Mouse (Mus musculus): ENCODE data around the gene Fam193a.

Fam193a gene

DNA sequence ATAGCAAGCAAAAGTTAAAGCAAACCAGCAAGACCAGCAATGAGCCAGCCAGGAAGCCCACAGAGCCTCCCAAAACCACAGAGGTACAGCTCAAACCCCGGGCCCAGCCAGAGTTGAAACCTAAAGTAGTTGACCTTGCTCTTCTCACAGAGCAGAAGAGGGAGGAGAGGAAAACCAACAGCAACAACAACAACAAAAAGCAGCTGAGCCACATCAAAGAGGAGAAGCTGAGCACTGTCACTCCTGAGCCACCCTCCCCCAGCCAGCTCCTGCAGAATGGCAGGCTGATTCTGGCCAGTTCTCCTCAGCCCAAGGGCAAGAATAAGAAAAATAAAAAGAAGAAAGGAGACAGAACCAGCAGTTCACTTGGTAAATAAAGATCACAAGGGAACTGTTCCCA lies 96.3 kb downstream of the Fam193a start:
- DNase-seq, result no peak

DNA sequence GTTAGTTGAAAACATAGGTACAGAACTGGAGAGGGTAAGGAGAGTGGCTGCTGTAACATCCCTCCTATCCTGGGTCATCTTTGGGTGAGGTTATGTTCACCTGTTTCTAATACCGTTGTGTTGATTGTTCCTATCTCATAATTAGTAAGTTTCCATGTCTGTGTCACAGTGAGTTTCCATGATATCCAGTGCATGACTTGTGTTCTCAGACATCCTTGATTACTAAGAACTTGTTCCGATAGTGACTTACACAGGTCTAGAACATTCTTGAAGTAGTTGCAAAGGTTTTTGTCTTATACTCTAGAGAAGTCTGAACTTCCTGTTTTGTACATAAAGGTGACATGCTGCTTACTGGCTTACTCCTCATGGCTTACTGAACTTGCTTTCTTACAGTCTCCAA lies 96.9 kb downstream of the Fam193a start:
- no peak for DNase-seq

DNA sequence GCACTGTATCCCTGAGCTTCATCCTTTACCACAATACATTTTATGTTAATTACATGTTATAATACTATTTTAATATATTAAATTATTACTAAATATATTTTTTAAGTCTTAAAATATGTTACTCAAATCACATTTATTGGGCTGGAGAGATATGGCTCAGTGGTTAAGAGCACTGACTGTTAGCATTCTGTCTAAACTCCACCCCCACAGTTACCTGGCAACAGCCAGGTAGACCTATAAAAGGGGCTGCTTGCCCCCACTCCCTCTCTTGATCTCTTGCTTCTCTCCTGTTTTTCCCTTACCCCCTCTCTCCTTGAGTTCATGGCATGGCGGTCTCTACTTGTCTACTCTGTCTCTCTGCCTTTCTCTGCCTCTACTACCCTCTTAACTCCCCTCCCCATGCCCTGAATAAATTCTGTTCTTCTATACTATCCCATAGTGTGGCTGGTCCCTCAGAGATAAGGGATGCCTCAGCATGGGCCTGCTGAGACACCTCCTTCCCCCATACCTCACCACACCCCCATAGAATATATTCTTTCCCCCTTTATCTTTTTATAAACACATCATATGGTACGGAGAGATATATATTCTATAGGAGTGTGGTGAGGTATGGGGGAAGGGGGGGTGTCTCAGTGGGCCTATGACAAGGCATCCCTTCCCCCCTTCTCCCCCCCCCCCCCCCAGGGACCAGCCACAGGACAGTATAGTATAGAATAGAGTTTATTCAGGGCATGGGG lies 98.5 kb downstream of the Fam193a start:
- no peak for DNase-seq

DNA sequence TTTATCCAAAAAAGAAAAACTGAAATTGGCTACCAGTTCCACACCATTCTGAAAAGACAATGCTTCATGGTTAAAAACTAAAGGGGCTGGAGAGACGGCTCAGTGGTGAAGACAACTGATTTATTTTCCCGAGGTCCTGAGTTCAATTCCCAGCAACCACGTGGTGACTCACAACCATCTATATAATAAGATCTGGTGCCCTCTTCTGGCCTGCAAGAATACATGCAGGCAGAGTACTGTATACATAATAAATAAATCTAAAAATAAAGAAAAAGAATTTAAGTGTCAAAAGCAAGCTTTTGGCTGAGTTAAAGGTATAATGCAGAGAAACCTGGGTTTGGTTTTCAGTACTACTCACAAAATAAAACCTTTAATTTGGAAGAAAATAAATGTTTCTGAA lies 111.2 kb downstream of the Fam193a start:
- DNase-seq, result peak in 1 of 2 experiments; percentile 19

DNA sequence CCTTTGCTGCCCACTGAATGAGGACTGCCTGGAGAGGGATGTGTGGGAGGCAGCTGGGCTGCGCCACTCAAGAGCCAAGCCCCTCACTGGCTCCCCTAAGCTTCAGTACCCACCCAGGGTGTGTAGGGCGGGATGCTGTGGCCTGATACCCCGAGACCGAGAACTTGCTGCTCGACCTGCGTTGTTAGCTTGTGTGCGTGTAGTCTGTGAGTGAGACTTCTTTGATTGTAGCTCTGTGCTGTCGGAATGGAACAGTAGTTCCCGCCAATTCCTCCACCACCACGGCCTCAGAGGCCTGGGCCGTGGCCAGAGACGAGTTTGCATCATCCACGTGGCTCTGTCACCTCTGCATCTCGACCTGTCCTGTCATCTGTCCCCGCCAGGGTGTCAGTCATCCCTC lies 116.0 kb downstream of the Fam193a start:
- no peak for DNase-seq

GRCm38 (mm10) chr5:34487320-34488090 lies 117.8 kb downstream of the Fam193a start:
- no peak for DNase-seq

GRCm38 (mm10) chr5:34488741-34489417 lies 119.1 kb downstream of the Fam193a start:
- DNase-seq, result no peak

- no peak for DNase-seq
Observed at GRCm38 (mm10) chr5:34489418-34489787, 119.7 kb downstream of the Fam193a start.

- no peak for DNase-seq
Observed at GRCm38 (mm10) chr5:34496745-34497144, 127.0 kb downstream of the Fam193a start.

DNA sequence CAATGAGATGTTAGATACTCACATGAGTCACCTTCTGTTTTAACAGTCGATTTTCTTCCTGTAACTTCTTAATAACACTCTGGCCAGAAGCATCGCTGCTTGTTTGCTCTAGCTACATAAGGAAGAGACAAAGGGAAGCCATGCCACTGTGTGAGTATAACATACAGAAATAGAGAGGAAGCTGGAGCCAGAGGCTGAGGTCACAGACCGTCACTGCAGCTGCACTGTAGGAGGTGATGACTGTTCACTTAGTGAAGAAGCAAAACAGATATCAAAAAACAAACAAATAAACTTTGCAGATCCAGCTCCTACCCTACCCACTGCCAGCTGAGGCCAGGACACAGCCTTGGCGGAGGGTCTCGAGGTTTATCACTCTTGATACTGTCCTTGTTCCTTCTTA lies 131.2 kb downstream of the Fam193a start:
- no peak for DNase-seq

- DNase-seq, result no peak
Observed at GRCm38 (mm10) chr5:34501588-34501987, 131.9 kb downstream of the Fam193a start.

GRCm38 (mm10) chr5:34502411-34502810 lies 132.7 kb downstream of the Fam193a start:
- no peak for DNase-seq

DNA sequence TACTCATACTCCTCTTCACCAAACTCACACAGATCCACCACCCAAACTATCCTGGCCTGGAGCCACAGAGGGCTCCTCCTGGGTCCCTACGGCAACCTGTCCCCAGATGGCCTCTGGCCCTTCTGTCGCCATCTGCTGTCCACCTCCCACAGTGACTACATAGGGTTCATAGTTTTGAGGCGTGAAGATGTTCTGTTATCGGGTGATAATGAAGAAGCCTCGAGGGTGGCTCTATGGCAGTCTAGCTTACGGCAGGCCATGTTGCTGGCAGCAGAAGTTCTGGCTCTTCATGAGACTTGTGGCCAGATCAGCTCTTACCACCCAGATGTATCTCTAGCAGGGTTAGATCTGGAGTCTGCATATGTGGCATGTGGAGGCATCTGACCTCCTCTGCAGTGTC lies 133.1 kb downstream of the Fam193a start:
- DNase-seq, result no peak

DNA sequence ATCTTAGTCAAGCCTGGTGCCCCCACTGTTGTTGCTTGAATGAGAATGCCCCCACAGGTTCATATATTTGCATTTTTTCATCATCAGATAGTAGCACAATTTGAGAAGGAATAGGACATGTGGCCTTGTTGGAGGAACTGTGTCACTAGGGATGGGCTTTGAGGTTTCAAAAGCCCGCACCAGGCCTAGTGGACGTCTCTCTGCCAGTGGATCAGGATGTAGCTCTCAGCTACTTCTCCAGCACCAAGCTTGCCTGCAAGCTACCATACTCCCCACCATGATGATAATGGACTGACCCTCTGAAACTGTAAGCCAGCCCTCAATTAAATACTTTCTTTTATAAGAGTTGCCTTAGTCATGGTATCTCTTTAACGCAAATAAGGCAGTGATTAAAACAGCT lies 142.8 kb downstream of the Fam193a start:
- DNase-seq, result no peak

GRCm38 (mm10) chr5:34513466-34514217 lies 143.9 kb downstream of the Fam193a start, which contains the start of gene Tnip2:
Gene Tnip2, minus strand, starts transcription at chr5:34513991.
- DNase-seq, result peak; percentile 97 to 98

DNA sequence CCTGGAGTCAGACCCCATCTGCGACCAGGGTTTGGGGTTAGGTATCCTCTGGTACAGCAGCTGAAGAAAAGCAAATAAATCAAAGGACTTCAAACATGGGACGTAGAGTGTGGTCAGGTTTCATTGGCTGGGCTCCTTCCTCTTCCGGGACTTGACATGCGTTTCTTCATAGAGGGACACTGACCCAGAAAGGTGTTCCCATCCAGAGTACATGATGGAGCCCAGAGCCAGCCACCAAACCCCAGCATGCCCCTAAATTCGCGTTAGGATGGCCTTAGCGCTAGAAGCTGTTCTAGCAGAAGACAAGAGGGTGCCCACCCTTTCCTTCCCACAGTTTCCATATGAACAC lies 144.5 kb downstream of the Fam193a start:
- DNase-seq, result no peak

DNA sequence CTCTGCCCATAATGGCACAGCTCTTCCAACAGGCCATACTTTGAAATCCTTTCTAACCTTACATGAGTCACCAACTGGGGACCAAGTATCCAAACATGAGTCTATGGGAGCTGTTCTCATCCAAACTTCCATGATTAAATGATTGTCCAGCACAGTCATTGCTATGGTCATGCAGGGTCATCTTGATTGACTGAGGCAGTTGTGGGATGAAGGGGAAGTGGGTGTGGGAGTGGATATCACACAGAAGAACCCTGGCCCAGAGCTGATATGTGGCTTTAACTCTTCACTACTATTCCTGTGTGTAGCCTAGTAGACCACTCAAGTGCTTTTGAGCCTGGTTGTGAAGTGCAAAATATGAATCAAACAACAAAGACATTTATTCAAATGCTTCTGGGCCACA lies 145.4 kb downstream of the Fam193a start:
- no peak for DNase-seq

DNA sequence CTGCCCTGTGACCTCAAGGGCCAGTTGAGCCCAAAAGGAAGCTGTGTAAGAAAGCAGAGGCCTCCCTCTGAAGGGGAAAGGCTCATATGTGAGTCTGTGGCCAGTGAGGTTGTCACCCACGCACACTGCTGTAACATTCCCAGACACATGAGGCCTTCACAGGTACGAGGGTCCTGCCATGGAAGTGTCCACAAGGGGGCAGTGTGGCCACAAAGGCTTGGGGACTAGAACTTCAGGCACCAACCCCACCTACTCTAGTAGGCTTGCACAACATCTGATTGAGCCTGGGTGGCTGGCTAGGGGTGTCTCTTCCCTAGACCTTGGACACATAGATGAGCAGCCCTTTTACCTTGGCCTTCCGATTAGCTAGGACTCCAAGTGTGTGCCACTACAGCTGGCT lies 148.2 kb downstream of the Fam193a start:
- peak; percentile 93 to 94 for DNase-seq

DNA sequence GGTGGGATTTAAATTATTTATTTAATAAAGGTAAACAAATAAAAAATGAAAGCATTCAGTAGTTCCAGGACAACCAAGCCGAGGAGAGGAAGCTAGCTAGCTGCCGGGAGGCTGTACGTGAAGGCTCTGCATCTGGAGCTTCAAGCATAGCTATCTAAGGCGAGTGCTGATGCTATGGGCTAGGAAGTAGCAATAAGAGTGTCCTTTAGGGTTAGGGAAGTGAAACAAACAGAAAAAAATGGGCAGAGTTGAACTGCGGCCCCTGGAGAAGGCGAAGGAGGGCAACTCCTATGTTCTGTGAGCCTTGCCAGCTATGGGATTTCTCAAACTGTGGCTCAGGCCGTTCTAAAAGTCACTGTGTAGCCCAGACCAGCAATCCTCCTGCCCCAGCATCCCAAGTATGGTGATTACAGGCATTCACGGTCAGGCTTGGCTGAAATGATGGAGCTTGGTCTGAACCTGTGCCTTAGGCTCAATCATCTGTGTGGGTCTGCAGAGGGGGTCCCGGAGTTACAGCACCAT lies 149.7 kb downstream of the Fam193a start:
- peak; percentile 50 to 56 for DNase-seq

- DNase-seq, result peak; percentile 63 to 66
Observed at GRCm38 (mm10) chr5:34520458-34521209, 150.9 kb downstream of the Fam193a start.

GRCm38 (mm10) chr5:34521337-34521736 lies 151.6 kb downstream of the Fam193a start:
- no peak for DNase-seq

DNA sequence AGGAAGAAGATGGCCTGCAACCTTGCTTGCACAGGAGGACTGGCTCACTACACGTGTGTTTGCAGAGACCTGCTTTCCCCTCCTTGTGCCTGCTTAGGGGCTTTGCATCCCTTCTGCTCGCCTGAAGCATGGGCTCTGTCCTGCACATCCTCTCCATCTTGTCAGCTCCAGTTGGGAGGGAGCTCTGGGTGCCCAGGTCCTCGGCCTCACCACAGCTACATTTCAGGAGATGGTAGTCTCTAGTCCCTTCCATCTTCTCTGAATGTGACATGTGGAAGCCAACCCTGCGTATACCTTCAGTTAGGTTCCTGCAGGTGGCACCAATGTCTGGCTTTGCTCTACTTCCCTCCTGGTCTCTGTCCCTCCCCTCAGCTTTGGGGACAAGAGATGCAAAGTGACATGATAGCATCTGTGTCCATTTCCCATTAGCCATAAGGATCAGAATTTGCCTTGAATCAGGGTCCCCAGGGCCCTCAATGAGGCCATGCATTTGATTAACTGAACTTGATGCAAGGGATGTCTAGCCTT lies 154.3 kb downstream of the Fam193a start:
- DNase-seq, result peak; percentile 56 to 59

Data from B cell, adult 2 months (primary cell).